Mouse (Mus musculus) MEL (cell line): Measurements from ENCODE around the gene Ly6g6c. TPM values are rescaled to one million over a fixed set of nuclear protein-coding genes. Genes with fewer than 3 reads are reported as not detected.

ENCODE experiments used
- DNase-seq: peaks from one replicate; pipeline ENCODE4 v3.0.0; 2011; ENCODE audit warnings: low read depth, low spot score
- H3K27ac ChIP-seq: 2 replicates; pipeline ENCODE4 v1.5.1; 2012; ENCODE audit warnings: low read depth, mild to moderate bottlenecking, control low read depth, low read length, moderate library complexity; ENCODE audit not compliant: control insufficient read depth
- H3K27me3 ChIP-seq, 2 experiments: fragments of 150-350 bp in 1 of 2; sonication (generic) in 1 of 2; 2 replicates each; pipeline ENCODE4 v1.6.1; 2012; ENCODE audit warnings: low read length in 2 of 2, mild to moderate bottlenecking in 2 of 2, improper control_type of control experiment in 1 of 2, moderate library complexity in 1 of 2; ENCODE audit not compliant: insufficient read depth in 2 of 2, control insufficient read depth in 1 of 2
- H3K36me3 ChIP-seq, 2 experiments: 2 replicates each; pipeline ENCODE4 v1.6.1; 2012 to 2014; ENCODE audit warnings: low read length in 2 of 2, improper control_type of control experiment in 1 of 2, inconsistent platforms in 1 of 2, mild to moderate bottlenecking in 1 of 2; ENCODE audit not compliant: insufficient read depth in 2 of 2, control insufficient read depth in 1 of 2
- H3K4me1 ChIP-seq, 2 experiments: fragments of 150-350 bp in 1 of 2; sonication (generic) in 1 of 2; 2 replicates each; pipeline ENCODE4 v1.6.1; 2012; ENCODE audit warnings: low read length in 2 of 2, improper control_type of control experiment in 1 of 2, mild to moderate bottlenecking in 1 of 2; ENCODE audit not compliant: insufficient read depth in 2 of 2, control insufficient read depth in 1 of 2
- H3K4me3 ChIP-seq, 2 experiments: fragments of 150-350 bp in 1 of 2; sonication (generic) in 1 of 2; 2 replicates each; pipeline ENCODE4 v1.5.1; 2012; ENCODE audit warnings: low read depth in 2 of 2, low read length in 2 of 2, mild to moderate bottlenecking in 2 of 2, moderate library complexity in 2 of 2, control low read depth in 1 of 2, improper control_type of control experiment in 1 of 2; ENCODE audit not compliant: control insufficient read depth in 1 of 2, insufficient read depth in 1 of 2
- H3K79me2 ChIP-seq: 2 replicates; pipeline ENCODE4 v1.6.1; 2012; ENCODE audit warnings: mild to moderate bottlenecking, low read length, moderate library complexity; ENCODE audit not compliant: control insufficient read depth, poor library complexity, insufficient read depth
- H3K9ac ChIP-seq: 2 replicates; pipeline ENCODE4 v1.6.1; 2012; ENCODE audit warnings: low read depth, mild to moderate bottlenecking, control low read depth, low read length, moderate library complexity; ENCODE audit not compliant: control insufficient read depth, poor library complexity, severe bottlenecking
- H3K9me3 ChIP-seq: fragments of 150-350 bp; sonication (generic); replicated peaks from 2 replicates; pipeline ENCODE4 v1.6.1; 2012; ENCODE audit warnings: mild to moderate bottlenecking, low read length, improper control_type of control experiment, moderate library complexity; ENCODE audit not compliant: insufficient read depth
- BHLHE40 ChIP-seq: IDR thresholded peaks from 2 replicates; pipeline ENCODE4 v1.6.1; 2012; ENCODE audit warnings: low read depth, mild to moderate bottlenecking, inconsistent platforms, low read length, improper control_type of control experiment, borderline replicate concordance
- CHD2 ChIP-seq: IDR thresholded peaks from 2 replicates; pipeline ENCODE4 v1.6.1; 2011; ENCODE audit warnings: low read length, improper control_type of control experiment
- ETS1 ChIP-seq: IDR thresholded peaks from 2 replicates; pipeline ENCODE4 v1.6.1; 2012; ENCODE audit warnings: low read depth, mild to moderate bottlenecking, inconsistent platforms, low read length, improper control_type of control experiment, moderate library complexity
- GATA1 ChIP-seq: IDR thresholded peaks from 2 replicates; pipeline ENCODE4 v1.6.1; 2011; ENCODE audit warnings: low read depth, low read length, improper control_type of control experiment
- KAT2A ChIP-seq: conservative IDR thresholded peaks from 2 replicates; pipeline ENCODE4 v1.6.1; 2012; ENCODE audit warnings: low read depth, low read length, improper control_type of control experiment, inconsistent platforms
- MAFK ChIP-seq: IDR thresholded peaks from 2 replicates; pipeline ENCODE4 v1.6.1; 2011; ENCODE audit warnings: low read depth, mild to moderate bottlenecking, low read length, improper control_type of control experiment, borderline replicate concordance
- MAX ChIP-seq: IDR thresholded peaks from 2 replicates; pipeline ENCODE4 v1.6.1; 2011; ENCODE audit warnings: low read length, improper control_type of control experiment
- MXI1 ChIP-seq: IDR thresholded peaks from 2 replicates; pipeline ENCODE4 v1.6.1; 2011; ENCODE audit warnings: mild to moderate bottlenecking, low read depth, low read length, improper control_type of control experiment
- NELFE ChIP-seq: IDR thresholded peaks from 2 replicates; pipeline ENCODE4 v1.6.1; 2011; ENCODE audit warnings: low read depth, low read length, improper control_type of control experiment
- NRF1 ChIP-seq: IDR thresholded peaks from 2 replicates; pipeline ENCODE4 v1.6.1; 2014; ENCODE audit warnings: low read depth, mild to moderate bottlenecking, inconsistent platforms, low read length, improper control_type of control experiment, moderate library complexity; ENCODE audit not compliant: poor library complexity, insufficient read depth, severe bottlenecking
- POLR2A ChIP-seq, 2 experiments: IDR thresholded peaks; 2 replicates each; pipeline ENCODE4 v1.6.1; 2011 to 2012; ENCODE audit warnings: low read length in 2 of 2, mild to moderate bottlenecking in 2 of 2, control low read depth in 1 of 2, improper control_type of control experiment in 1 of 2, low read depth in 1 of 2, moderate library complexity in 1 of 2; ENCODE audit not compliant: control insufficient read depth in 1 of 2, insufficient read depth in 1 of 2, poor library complexity in 1 of 2
- POLR2AphosphoS5 ChIP-seq: IDR thresholded peaks from 2 replicates; pipeline ENCODE4 v1.6.1; 2012; ENCODE audit warnings: low read depth, borderline replicate concordance, mild to moderate bottlenecking, inconsistent platforms, low read length, moderate library complexity, mixed read lengths
- SIN3A ChIP-seq: IDR thresholded peaks from 2 replicates; pipeline ENCODE4 v1.6.1; 2012; ENCODE audit warnings: low read length, improper control_type of control experiment, inconsistent platforms
- SMC3 ChIP-seq: IDR thresholded peaks from 2 replicates; pipeline ENCODE4 v1.6.1; 2011; ENCODE audit warnings: low read depth, low read length, improper control_type of control experiment
- TBP ChIP-seq: IDR thresholded peaks from 2 replicates; pipeline ENCODE4 v1.8.0; 2011; ENCODE audit warnings: low read depth, low read length, improper control_type of control experiment
- TCF12 ChIP-seq: IDR thresholded peaks from 2 replicates; pipeline ENCODE4 v1.6.1; 2014; ENCODE audit warnings: low read depth, mild to moderate bottlenecking, inconsistent platforms, low read length, improper control_type of control experiment, moderate library complexity
- UBTF ChIP-seq: IDR thresholded peaks from 2 replicates; pipeline ENCODE4 v1.6.1; 2012; ENCODE audit warnings: low read depth, mild to moderate bottlenecking, inconsistent platforms, low read length, improper control_type of control experiment, moderate library complexity, borderline replicate concordance; ENCODE audit not compliant: insufficient read depth
- ZC3H11A ChIP-seq: IDR thresholded peaks from 2 replicates; pipeline ENCODE4 v1.6.1; 2012; ENCODE audit warnings: low read depth, mild to moderate bottlenecking, inconsistent platforms, low read length, improper control_type of control experiment
- ZKSCAN1 ChIP-seq: IDR thresholded peaks from 2 replicates; pipeline ENCODE4 v1.6.1; 2012; ENCODE audit warnings: low read depth, mild to moderate bottlenecking, inconsistent platforms, low read length, improper control_type of control experiment, moderate library complexity
- ZMIZ1 ChIP-seq: IDR thresholded peaks from 2 replicates; pipeline ENCODE4 v1.6.1; 2012; ENCODE audit warnings: low read depth, mild to moderate bottlenecking, inconsistent platforms, low read length, improper control_type of control experiment, moderate library complexity
- ZNF384 ChIP-seq: IDR thresholded peaks from 2 replicates; pipeline ENCODE4 v1.6.1; 2012; ENCODE audit warnings: low read depth, mild to moderate bottlenecking, inconsistent platforms, low read length, improper control_type of control experiment
- polyA plus RNA-seq, 2 experiments: library from polyadenylated mRNA; stranded (reverse) in 1 of 2; unstranded in 1 of 2; fragments of >175 nt in 1 of 2; fragments of >200 nt in 1 of 2; gene quantifications; 2 replicates each; pipeline versions ENCODE4 v1.2.1 to v1.2.4; 2012; ENCODE audit warnings: low replicate concordance in 2 of 2, low read depth in 1 of 2; ENCODE audit not compliant: insufficient read length in 2 of 2, insufficient read depth in 1 of 2, missing spikeins in 1 of 2
- total RNA-seq: library from RNA; depleted of rRNA; stranded (reverse); fragments of 300-350 nt; gene quantifications from 2 replicates; pipeline ENCODE4 v1.2.3, GENCODE M21; 2012

The Ly6g6c gene
- total and polyA plus RNA-seq, 3 experiments = 0.24 TPM; not detected in 2

GRCm38 (mm10) chr17:35051156-35052086, 13.8 kb upstream of the Ly6g6c start (continued):
- TF ChIP-seq SMC3 = no peak; the same call in 1 of the 2 replicates
- TF ChIP-seq NELFE = peak; percentile 87
- TF ChIP-seq MXI1 = peak; percentile 62; the same call in 1 of the 2 replicates

- no peak for TF ChIP-seq ZMIZ1
- TF ChIP-seq ZC3H11A = no peak
- no peak for TF ChIP-seq MAFK
- TF ChIP-seq NRF1 = no peak
- no peak for TF ChIP-seq ZKSCAN1
- no peak for TF ChIP-seq KAT2A
- TF ChIP-seq SIN3A = no peak
- no peak for TF ChIP-seq UBTF
- TF ChIP-seq POLR2A (IDR thresholded peaks at IDR 0.05; ENCODE audit: control insufficient read depth in 1 of 2, insufficient read depth in 1 of 2, low read depth in 1 of 2, low read length in 2 of 2, poor library complexity in 1 of 2) = no peak
- no peak for TF ChIP-seq GATA1
- no peak for TF ChIP-seq TBP
- TF ChIP-seq ETS1 = no peak
- TF ChIP-seq MAX = no peak
- TF ChIP-seq TCF12 = no peak
- no peak for TF ChIP-seq BHLHE40
- no peak for TF ChIP-seq ZNF384
- no peak for TF ChIP-seq CHD2
- no peak for TF ChIP-seq POLR2AphosphoS5
- Histone ChIP-seq H3K9ac (peak overlapping the region; percentile 51), H3K4me1 (peaks cover 0 to 23% of the 10 kb centered on the region in 2 experiments; a peak in 3 of 4 replicates), H3K27me3 (no peaks in the 10 kb centered on the region), H3K36me3 (peaks cover 9 to 23% of the 10 kb centered on the region in 2 experiments), H3K9me3 (no peaks in the 10 kb centered on the region), H3K27ac (peak overlapping the region; percentile 78), H3K4me3 (peak overlapping the region; percentile 18 to 76), H3K79me2 (peaks cover 42% of the 10 kb centered on the region)
- DNase-seq = no peak
These were observed 12.9 kb upstream of the Ly6g6c start for GRCm38 (mm10) chr17:35052271-35052798.
